Mouse (Mus musculus) right cerebral cortex, postnatal 4 days (tissue): ENCODE data around the gene Apela.
"Not testable (repeated sequence)": the region's sequence is repeated elsewhere in the genome, so short reads cannot be mapped to it uniquely, and the experiment has no call there.

Experiments used
- DNase-seq: peaks from one replicate; pipeline ENCODE4 v3.0.0-alpha.2; 2022

Gene Apela

GRCm38 (mm10) chr8:65018423-65018822, 18.7 kb downstream of the Apela start, which contains the start of the genes Trim61 and Trim60:
Gene Trim61, minus strand, starts transcription at chr8:65018523.
Gene Trim60, minus strand, starts transcription at chr8:65018584.
- DNase-seq, result no peak

DNA sequence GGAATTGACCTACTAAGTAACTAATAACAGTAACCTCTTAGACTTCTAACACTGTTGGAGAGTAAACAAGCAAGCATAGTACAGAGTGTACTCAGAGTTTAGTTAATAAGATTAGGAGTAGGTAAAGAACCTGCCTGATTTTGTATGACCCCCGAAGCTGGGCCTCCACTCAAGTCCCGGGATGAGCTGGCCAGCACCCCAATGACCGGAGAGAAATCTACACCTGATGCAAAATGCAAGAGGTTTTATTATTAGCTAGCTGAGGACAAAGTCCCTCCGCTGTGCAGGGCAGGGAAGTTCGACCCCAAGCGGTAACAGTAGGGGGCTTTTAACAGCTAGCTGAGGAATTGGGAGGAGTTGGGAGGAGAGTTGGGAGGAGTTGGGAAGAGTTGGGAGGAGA, 29.5 kb downstream of the Apela start:
- not testable (repeated sequence) for DNase-seq

DNA sequence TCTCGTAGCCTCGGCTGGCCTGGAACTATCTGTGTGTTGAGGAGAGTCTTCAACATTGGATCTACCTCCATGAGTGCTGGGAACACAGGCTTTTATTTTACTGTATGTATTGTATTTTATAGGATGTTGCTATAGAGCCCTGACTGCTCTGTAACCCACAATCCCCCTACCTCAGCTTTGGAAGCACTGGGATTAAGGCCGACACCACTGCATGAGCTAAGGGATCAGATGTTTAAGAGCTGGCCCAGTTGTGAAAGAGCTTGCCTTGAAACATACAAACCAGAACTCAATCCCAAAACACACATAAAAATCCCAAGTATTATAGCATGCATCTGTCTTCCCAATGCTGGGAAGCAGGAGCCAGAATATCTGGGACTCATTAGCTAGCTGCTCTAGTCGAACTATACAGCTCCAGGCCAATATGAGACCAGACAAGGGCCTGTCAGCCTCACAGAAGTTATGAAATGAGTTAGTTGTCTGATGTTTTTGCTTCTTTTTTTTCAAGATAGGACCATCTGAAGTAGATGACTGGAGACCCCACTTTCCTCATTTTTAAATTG, 38.2 kb downstream of the Apela start:
- DNase-seq, result no peak

DNA sequence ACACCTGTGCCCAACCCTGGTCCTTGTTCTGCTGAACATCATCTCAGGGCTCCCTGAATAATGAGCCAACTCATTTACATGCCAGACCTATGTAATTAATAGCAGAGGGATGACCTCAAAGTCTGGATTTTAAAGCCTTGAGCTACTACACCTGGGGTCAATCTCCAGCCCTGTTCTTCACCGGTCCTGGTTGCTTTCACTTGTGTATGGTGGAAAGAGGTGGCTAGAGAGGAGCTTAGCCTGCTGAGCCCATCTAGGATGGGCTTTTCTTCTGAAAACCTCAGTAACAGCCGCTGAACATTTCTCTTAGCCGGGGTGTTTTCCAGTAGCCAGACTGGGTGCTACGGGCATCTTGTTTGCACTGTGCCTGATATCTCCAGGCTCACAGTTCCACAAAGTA, 49.4 kb downstream of the Apela start, which contains the start of gene Trim75:
Trim75 (minus strand) TSS at position 101 of the 400 bp plus-strand sequence.
- no peak for DNase-seq

- no peak for DNase-seq
These were observed 53.8 kb downstream of the Apela start for GRCm38 (mm10) chr8:64983150-64983897.
